Mouse (Mus musculus) heart, embryonic 12.5 days (tissue): Measurements from ENCODE around the gene Rpusd3. TPM values are rescaled to one million over a fixed set of nuclear protein-coding genes. Genes with fewer than 3 reads are reported as not detected.

ENCODE experiments used
- ATAC-seq: fragments of 200-750 bp; cut with Nextera tagmentation; 2 replicates; pipeline ENCODE4 v1.8.0; 2017; ENCODE audit warnings: moderate TSS enrichment, moderate library complexity; ENCODE audit not compliant: insufficient number of reproducible peaks, low FRiP score
- H3K27ac ChIP-seq: fragments of 300-500 bp; sonication (generic); 2 replicates; pipeline ENCODE4 v1.5.1; 2016; ENCODE audit warnings: mild to moderate bottlenecking, moderate library complexity; ENCODE audit not compliant: poor library complexity, severe bottlenecking
- H3K27me3 ChIP-seq: fragments of 300-500 bp; sonication (generic); replicated peaks from 2 replicates; pipeline ENCODE4 v1.6.1; 2016; ENCODE audit warnings: mild to moderate bottlenecking, moderate library complexity
- H3K36me3 ChIP-seq: fragments of 300-500 bp; sonication (generic); 2 replicates; pipeline ENCODE4 v1.6.1; 2016; ENCODE audit warnings: mild to moderate bottlenecking, moderate library complexity
- H3K4me1 ChIP-seq: fragments of 300-500 bp; sonication (generic); replicated peaks from 2 replicates; pipeline ENCODE4 v1.6.1; 2016; ENCODE audit warnings: mild to moderate bottlenecking
- H3K4me2 ChIP-seq: fragments of 300-500 bp; sonication (generic); 2 replicates; pipeline ENCODE4 v1.6.1; 2016; ENCODE audit warnings: mild to moderate bottlenecking, moderate library complexity
- H3K4me3 ChIP-seq: fragments of 300-500 bp; sonication (generic); 2 replicates; pipeline ENCODE4 v1.5.1; 2016; ENCODE audit warnings: mild to moderate bottlenecking
- H3K9ac ChIP-seq: fragments of 300-500 bp; sonication (generic); 2 replicates; pipeline ENCODE4 v1.6.1; 2016; ENCODE audit warnings: mild to moderate bottlenecking, moderate library complexity
- H3K9me3 ChIP-seq: fragments of 300-500 bp; sonication (generic); replicated peaks from 2 replicates; pipeline ENCODE4 v1.6.1; 2016; ENCODE audit warnings: mild to moderate bottlenecking, moderate library complexity
- WGBS: fragments of 180-500 bp; shearing (Covaris S2); methylation state at CpG from one replicate; pipeline ENCODE4 v1.1.7; 2016; 5-methylcytosine and 5-hydroxymethylcytosine counted together
- microRNA-seq: library from miRNA; unstranded; fragments of <30 nt; microRNA quantifications from one replicate; pipeline ENCODE4, GENCODE M21; 2017
- polyA plus RNA-seq: library from polyadenylated mRNA; unstranded; fragments of >200 nt; fragmentation: Nextera tagmentation; extraction: Ambion mirVana; gene quantifications from 2 replicates; pipeline ENCODE4 v1.2.1, GENCODE M21; 2016

Rpusd3 gene
- polyA plus RNA-seq, 1 experiment from 2014 or later, result 16.0 TPM

- Histone ChIP-seq H3K36me3 (peaks cover 50% of the 10 kb centered on the region), H3K27me3 (no peaks in the 10 kb centered on the region), H3K9ac (no peak overlapping the region), H3K4me1 (no peaks in the 10 kb centered on the region), H3K4me2 (no peak overlapping the region), H3K9me3 (no peaks in the 10 kb centered on the region), H3K4me3 (no peak overlapping the region), H3K27ac (no peak overlapping the region)
- WGBS, result 88% methylated on average over 6 of the region's 6 CpGs
- no peak for ATAC-seq
Measured at GRCm38 (mm10) chr6:113366639-113367038, 52.5 kb downstream of the Rpusd3 start.

Small RNAs within 50 kb of the gene (microRNA-seq; reads per million reads assigned to microRNA genes)
- gene Gm24387, result not detected

Other genes with a start within 250 kb of the Rpusd3 start
- 0.37 TPM in 2 replicates for gene Lhfpl4, start 224.0 kb downstream of the Rpusd3 start, polyA plus RNA-seq
- 25.1 and 27.7 TPM in 2 replicates for gene Mtmr14, start 181.5 kb downstream of the Rpusd3 start, polyA plus RNA-seq
- 0.08 and 0.14 TPM in 2 replicates for gene Cpne9, start 137.0 kb downstream of the Rpusd3 start, polyA plus RNA-seq
- gene Brpf1, start 112.2 kb downstream of the Rpusd3 start, polyA plus RNA-seq, result 16.2 and 17.0 TPM in 2 replicates
- gene Ogg1, start 92.4 kb downstream of the Rpusd3 start, polyA plus RNA-seq, result 9.0 and 10.6 TPM in 2 replicates
- gene Camk1, start 75.4 kb downstream of the Rpusd3 start, polyA plus RNA-seq, result 110 and 113 TPM in 2 replicates
- 40.1 and 42.2 TPM in 2 replicates for gene Tada3, start 41.5 kb downstream of the Rpusd3 start, polyA plus RNA-seq
- 274 and 285 TPM in 2 replicates for gene Arpc4, start 41.2 kb downstream of the Rpusd3 start, polyA plus RNA-seq
- gene Ttll3, start 30.1 kb downstream of the Rpusd3 start, polyA plus RNA-seq, result 1.6 and 2.5 TPM in 2 replicates
- not detected in 2 replicates for gene Cidec, start 16.4 kb upstream of the Rpusd3 start, polyA plus RNA-seq
- gene Jagn1, start 23.2 kb upstream of the Rpusd3 start, polyA plus RNA-seq, result 58.5 and 61.1 TPM in 2 replicates
- gene Il17re, start 39.1 kb upstream of the Rpusd3 start, polyA plus RNA-seq, result 0.94 and 1.3 TPM in 2 replicates
- 4.5 and 4.7 TPM in 2 replicates for gene Il17rc, start 52.1 kb upstream of the Rpusd3 start, polyA plus RNA-seq
- gene Creld1, start 64.0 kb upstream of the Rpusd3 start, polyA plus RNA-seq, result 42.7 and 46.9 TPM in 2 replicates
- 0.28 and 0.40 TPM in 2 replicates for gene Prrt3, start 82.6 kb upstream of the Rpusd3 start, polyA plus RNA-seq
- gene Emc3, start 112.3 kb upstream of the Rpusd3 start, polyA plus RNA-seq, result 86.9 and 89.1 TPM in 2 replicates
- gene Fancd2, start 112.3 kb upstream of the Rpusd3 start, polyA plus RNA-seq, result 10.9 and 12.1 TPM in 2 replicates
- 0.26 TPM in 1 of 2 replicates, not detected in the other for gene Fancd2os, start 181.4 kb upstream of the Rpusd3 start, polyA plus RNA-seq
- gene Brk1, start 185.4 kb upstream of the Rpusd3 start, polyA plus RNA-seq, result 156 and 165 TPM in 2 replicates
- gene Vhl, start 204.6 kb upstream of the Rpusd3 start, polyA plus RNA-seq, result 30.3 and 32.7 TPM in 2 replicates
- gene Irak2, start 219.1 kb upstream of the Rpusd3 start, polyA plus RNA-seq, result 7.0 and 7.9 TPM in 2 replicates